Mouse (Mus musculus) megakaryocyte, embryonic 14.5 days (primary cell): ENCODE measurements around the gene Ubxn7.

Experiments used
- FLI1 ChIP-seq: IDR thresholded peaks from 2 replicates; pipeline ENCODE4 v1.6.1; 2012; ENCODE audit warnings: low read length, inconsistent platforms, mixed read lengths
- GATA1 ChIP-seq: IDR thresholded peaks from 3 replicates; pipeline ENCODE4 v1.6.1; 2012; ENCODE audit warnings: mixed read lengths, low read length, inconsistent platforms, borderline replicate concordance

DNA sequence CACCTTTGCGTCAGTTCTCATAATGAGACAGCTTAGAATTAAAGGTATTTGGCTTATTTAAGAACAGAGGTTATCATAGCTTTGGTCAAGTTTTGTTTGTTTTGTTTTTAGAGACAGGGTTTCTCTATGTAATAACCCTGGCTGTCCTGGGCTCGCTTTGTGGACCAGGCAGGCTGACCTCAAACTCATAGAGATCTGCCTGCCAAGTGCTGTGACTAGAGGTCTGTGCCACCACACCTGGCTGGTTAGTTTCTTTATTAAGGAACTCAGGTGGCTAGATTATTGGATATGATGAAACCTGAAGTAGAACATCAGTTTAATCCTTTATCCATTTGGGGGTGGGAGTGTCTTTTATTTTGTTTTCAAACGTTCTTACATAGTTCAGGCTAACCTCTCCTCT is 57.8 kb downstream of the Ubxn7 start:
- no peak for TF ChIP-seq GATA1
- TF ChIP-seq FLI1, result no peak
